Mouse (Mus musculus) heart, adult 2 months (tissue): ENCODE measurements around the gene Sesn3. TPM values are rescaled to one million over a fixed set of nuclear protein-coding genes. Genes with fewer than 3 reads are reported as not detected.

Experiments
- DNase-seq, 2 experiments: peaks; one replicate each; pipeline ENCODE4 v3.0.0; 2021
- H3K27ac ChIP-seq: fragments of 200-600 bp; 2 replicates; pipeline ENCODE4 v1.8.1; 2022
- H3K27me3 ChIP-seq: fragments of 200-500 bp; 2 replicates; pipeline ENCODE4 v1.6.1; 2012; ENCODE audit warnings: mild to moderate bottlenecking, low read length, inconsistent platforms, mixed read lengths; ENCODE audit not compliant: control insufficient read depth, insufficient read depth
- H3K36me3 ChIP-seq: fragments of 200-500 bp; 2 replicates; pipeline ENCODE4 v1.6.1; 2012; ENCODE audit warnings: low read length, inconsistent platforms; ENCODE audit not compliant: control insufficient read depth, insufficient read depth
- H3K4me1 ChIP-seq: fragments of 200-500 bp; 2 replicates; pipeline ENCODE4 v1.6.1; 2011; ENCODE audit warnings: low read length; ENCODE audit not compliant: control insufficient read depth, insufficient read depth
- H3K4me3 ChIP-seq: fragments of 200-600 bp; 2 replicates; pipeline ENCODE4 v1.8.1; 2022
- H3K79me2 ChIP-seq: fragments of 200-500 bp; replicated peaks from 2 replicates; pipeline ENCODE4 v1.6.1; 2012; ENCODE audit warnings: mild to moderate bottlenecking, inconsistent platforms, low read length, moderate library complexity, mixed read lengths; ENCODE audit not compliant: control insufficient read depth, insufficient read depth
- H3K9ac ChIP-seq: fragments of 200-500 bp; 2 replicates; pipeline ENCODE4 v1.6.1; 2012; ENCODE audit warnings: low read depth, mild to moderate bottlenecking, control low read depth, inconsistent platforms, low read length, mixed read lengths
- CTCF ChIP-seq: fragments of 200-600 bp; IDR thresholded peaks from 2 replicates; pipeline ENCODE4 v1.8.1; 2022; ENCODE audit warnings: antibody characterized with exemption, mild to moderate bottlenecking, moderate library complexity
- EP300 ChIP-seq: fragments of 200-500 bp; IDR thresholded peaks from 2 replicates; pipeline ENCODE4 v1.6.1; 2011; ENCODE audit warnings: low read depth, low read length, control low read depth; ENCODE audit not compliant: insufficient read depth
- POLR2A ChIP-seq: fragments of 200-500 bp; IDR thresholded peaks from 2 replicates; pipeline ENCODE4 v1.6.1; 2011; ENCODE audit warnings: mild to moderate bottlenecking, low read depth, low read length, control low read depth; ENCODE audit not compliant: insufficient read depth
- WGBS: fragments of 180-500 bp; shearing (Covaris S2); methylation state at CpG from one replicate; pipeline ENCODE4 v1.1.7; 2018; 5-methylcytosine and 5-hydroxymethylcytosine counted together
- intact Hi-C: fragments of 180-260 bp; cut with DNase I; formaldehyde crosslinking; loops from one replicate; pipeline ENCODE4 v1.15.1; 2025
- polyA plus RNA-seq: library from polyadenylated mRNA; depleted of rRNA; stranded (reverse); fragments of >200 nt; gene quantifications from 2 replicates; pipeline ENCODE4 v1.2.3, GENCODE M21; 2012
- total RNA-seq, 2 experiments: library from RNA; stranded (reverse); gene quantifications; 2 replicates each; pipeline ENCODE4 v1.2.3; 2021

Sesn3 gene
- total and polyA plus RNA-seq, 3 experiments: 3.9 to 23.9 (median 21.0) TPM

- 80% methylated on average over 1 of the region's 1 CpGs for WGBS
- Histone ChIP-seq H3K9ac (no peak overlapping the region), H3K79me2 (0 out of 2 replicates have a peak, but pooled peaks cover 1% of the 10 kb centered on the region), H3K27me3 (no peaks in the 10 kb centered on the region), H3K4me1 (no peaks in the 10 kb centered on the region), H3K4me3 (no peak overlapping the region), H3K27ac (no peak overlapping the region), H3K36me3 (no peaks in the 10 kb centered on the region)
- no peak for TF ChIP-seq CTCF
- TF ChIP-seq EP300: no peak
- TF ChIP-seq POLR2A: no peak
- no peak for DNase-seq
- intact Hi-C loops: no loop called here
These were observed 12.4 kb downstream of the Sesn3 start for GRCm38 (mm10) chr9:14287234-14287633.

- no peak for DNase-seq
- TF ChIP-seq POLR2A (no peak), CTCF (no peak), EP300 (no peak)
- no peak overlapping the region for H3K27ac ChIP-seq
These were observed 13.6 kb downstream of the Sesn3 start for GRCm38 (mm10) chr9:14288500-14288899.

GRCm38 (mm10) chr9:14293866-14294265 is 19.0 kb downstream of the Sesn3 start:
- no peaks in the 10 kb centered on the region for H3K36me3 ChIP-seq
- no peak overlapping the region for H3K9ac ChIP-seq
- WGBS: 96% methylated on average over 1 of the region's 1 CpGs
- H3K27me3 ChIP-seq: no peaks in the 10 kb centered on the region
- H3K4me3 ChIP-seq: no peak overlapping the region
- no peaks in the 10 kb centered on the region for H3K4me1 ChIP-seq
- H3K27ac ChIP-seq: no peak overlapping the region
- TF ChIP-seq CTCF (no peak), POLR2A (no peak), EP300 (no peak)
- no peak for DNase-seq
- intact Hi-C loops: no loop called here
- no peaks in the 10 kb centered on the region for H3K79me2 ChIP-seq

More at GRCm38 (mm10) chr9:14288500-14288899, 13.6 kb downstream of the Sesn3 start:
- Histone ChIP-seq H3K36me3 (no peaks in the 10 kb centered on the region), H3K27me3 (no peaks in the 10 kb centered on the region), H3K79me2 (0 out of 2 replicates have a peak, but pooled peaks cover 1% of the 10 kb centered on the region), H3K4me1 (no peaks in the 10 kb centered on the region), H3K9ac (no peak overlapping the region), H3K4me3 (no peak overlapping the region)
- intact Hi-C loops: no loop called here

GRCm38 (mm10) chr9:14295680-14296440 is 21.0 kb downstream of the Sesn3 start:
- Histone ChIP-seq H3K27ac (no peak overlapping the region), H3K79me2 (no peaks in the 10 kb centered on the region), H3K36me3 (no peaks in the 10 kb centered on the region), H3K27me3 (no peaks in the 10 kb centered on the region), H3K9ac (no peak overlapping the region), H3K4me3 (no peak overlapping the region), H3K4me1 (no peaks in the 10 kb centered on the region; the same call in 1 of the 2 replicates)
- 88% methylated on average over 8 of the region's 8 CpGs for WGBS
- intact Hi-C loops: no loop called here
- no peak for DNase-seq
- no peak for TF ChIP-seq EP300
- no peak for TF ChIP-seq POLR2A
- no peak for TF ChIP-seq CTCF

- Histone ChIP-seq H3K27me3 (no peaks in the 10 kb centered on the region), H3K27ac (no peak overlapping the region), H3K4me1 (no peaks in the 10 kb centered on the region; the same call in 1 of the 2 replicates), H3K79me2 (no peaks in the 10 kb centered on the region), H3K9ac (no peak overlapping the region), H3K4me3 (no peak overlapping the region), H3K36me3 (no peaks in the 10 kb centered on the region)
- intact Hi-C loops: no loop called here
- 71% methylated on average over 5 of the region's 5 CpGs for WGBS
- TF ChIP-seq POLR2A (no peak), CTCF (no peak), EP300 (no peak)
- DNase-seq: no peak
These were observed 22.3 kb downstream of the Sesn3 start for GRCm38 (mm10) chr9:14297204-14297603.

GRCm38 (mm10) chr9:14299819-14300218 is 25.0 kb downstream of the Sesn3 start:
- H3K79me2 ChIP-seq: no peaks in the 10 kb centered on the region
- H3K36me3 ChIP-seq: no peaks in the 10 kb centered on the region
- no peaks in the 10 kb centered on the region; the same call in 1 of the 2 replicates for H3K4me1 ChIP-seq
- intact Hi-C loops: no loop called here
- H3K27ac ChIP-seq: no peak overlapping the region
- H3K9ac ChIP-seq: no peak overlapping the region
- no peaks in the 10 kb centered on the region for H3K27me3 ChIP-seq
- H3K4me3 ChIP-seq: no peak overlapping the region
- no peak for TF ChIP-seq EP300
- TF ChIP-seq POLR2A: no peak
- TF ChIP-seq CTCF: no peak
- DNase-seq: no peak
